Mouse (Mus musculus) liver, postnatal 0 days (tissue): ENCODE measurements at regions not wholly inside any gene's neighbourhood (a gene's known extent, or its start where the extent isn't known, plus 50 kb on each side); places are given as distances from the start of the nearest gene placed in this dataset.

ENCODE experiments used
- CTCF ChIP-seq: sonication (generic); IDR thresholded peaks from 2 replicates; pipeline ENCODE4 v1.5.1; 2016; ENCODE audit warnings: antibody characterized with exemption, low read depth
- EP300 ChIP-seq: IDR thresholded peaks from 2 replicates; pipeline ENCODE4 v1.6.1; 2016; ENCODE audit warnings: antibody characterized with exemption, low read depth, mild to moderate bottlenecking

DNA sequence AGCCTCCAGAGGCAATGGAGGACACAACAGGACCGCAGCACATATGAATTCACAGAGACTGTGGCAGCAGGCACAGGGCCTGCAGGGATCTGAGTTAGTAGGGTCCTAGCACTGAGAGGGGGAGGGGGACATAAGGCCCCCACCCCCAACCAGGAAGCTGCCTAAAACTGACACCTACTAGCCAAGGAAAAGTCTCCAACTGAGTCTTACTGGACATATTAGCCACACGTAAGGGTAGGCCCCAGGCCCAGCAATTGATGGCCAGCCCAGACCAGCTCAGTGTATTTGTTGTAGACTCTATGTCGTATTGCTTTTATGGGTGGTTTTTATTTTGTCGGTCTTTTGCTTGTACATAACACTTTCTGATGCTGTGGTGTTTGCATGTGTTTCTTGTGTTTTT, 153.4 kb upstream of the Map3k1 start:
- TF ChIP-seq CTCF (no peak), EP300 (no peak)
